Mouse (Mus musculus) liver, embryonic 11.5 days (tissue): Measurements from ENCODE around the gene Zfp428. TPM values are rescaled to one million over a fixed set of nuclear protein-coding genes. Genes with fewer than 3 reads are reported as not detected.

ENCODE experiments used
- ATAC-seq: fragments of 200-750 bp; cut with Nextera tagmentation; replicated peaks from 2 replicates; pipeline ENCODE4 v1.8.0; 2017; ENCODE audit warnings: moderate number of reproducible peaks, mild to moderate bottlenecking, moderate TSS enrichment, moderate library complexity; ENCODE audit not compliant: low FRiP score
- DNase-seq: peaks from one replicate; pipeline ENCODE4 v3.0.0-alpha.2; 2017; ENCODE audit warnings: low spot score
- H3K27ac ChIP-seq: fragments of 300-500 bp; sonication (generic); 2 replicates; pipeline ENCODE4 v1.5.1; 2014; ENCODE audit warnings: mild to moderate bottlenecking, low read depth, low read length, control low read depth
- H3K27me3 ChIP-seq: fragments of 300-500 bp; sonication (generic); replicated peaks from 2 replicates; pipeline ENCODE4 v1.6.1; 2014; ENCODE audit warnings: low read length, mixed read lengths; ENCODE audit not compliant: control insufficient read depth, insufficient read depth
- H3K36me3 ChIP-seq: fragments of 300-500 bp; sonication (generic); 2 replicates; pipeline ENCODE4 v1.6.1; 2014; ENCODE audit warnings: mild to moderate bottlenecking, low read length, moderate library complexity, mixed read lengths; ENCODE audit not compliant: control insufficient read depth, insufficient read depth
- H3K4me1 ChIP-seq: fragments of 300-500 bp; sonication (generic); replicated peaks from 2 replicates; pipeline ENCODE4 v1.6.1; 2014; ENCODE audit warnings: low read length, mixed read lengths; ENCODE audit not compliant: control insufficient read depth, insufficient read depth
- H3K4me2 ChIP-seq: fragments of 300-500 bp; sonication (generic); 2 replicates; pipeline ENCODE4 v1.6.1; 2014; ENCODE audit warnings: mild to moderate bottlenecking, control low read depth, moderate library complexity
- H3K4me3 ChIP-seq: fragments of 300-500 bp; sonication (generic); 2 replicates; pipeline ENCODE4 v1.5.1; 2014; ENCODE audit warnings: low read depth, low read length, control low read depth
- H3K9ac ChIP-seq: fragments of 300-500 bp; sonication (generic); 2 replicates; pipeline ENCODE4 v1.6.1; 2014; ENCODE audit warnings: low read depth, low read length, control low read depth
- H3K9me3 ChIP-seq: fragments of 300-500 bp; sonication (generic); 2 replicates; pipeline ENCODE4 v1.6.1; 2016; ENCODE audit warnings: low read length, inconsistent platforms, mixed read lengths; ENCODE audit not compliant: control insufficient read depth
- WGBS: fragments of 180-500 bp; shearing (Covaris S2); extraction: QIAGEN DNeasy Blood & Tissue Kit; methylation state at CpG from one replicate; pipeline ENCODE4 v1.1.7; 2014; 5-methylcytosine and 5-hydroxymethylcytosine counted together
- polyA plus RNA-seq: library from polyadenylated mRNA; unstranded; fragments of >200 nt; fragmentation: Nextera tagmentation; extraction: Ambion mirVana; gene quantifications from 2 replicates; pipeline ENCODE4 v1.2.1, GENCODE M21; 2014

Gene Zfp428
- polyA plus RNA-seq, 1 experiment from 2014 or later = 23.0 TPM

GRCm38 (mm10) chr7:24487403-24487802 lies 19.4 kb upstream of the Zfp428 start:
- WGBS = 30% methylated on average over 3 of the region's 3 CpGs
- Histone ChIP-seq H3K36me3 (no peaks in the 10 kb centered on the region), H3K9me3 (no peaks in the 10 kb centered on the region), H3K4me2 (no peak overlapping the region), H3K4me3 (no peak overlapping the region), H3K9ac (no peak overlapping the region), H3K27ac (no peak overlapping the region), H3K27me3 (peaks cover 30% of the 10 kb centered on the region), H3K4me1 (no peaks in the 10 kb centered on the region)
- ATAC-seq = no peak
- no peak for DNase-seq

- H3K27ac ChIP-seq = no peak overlapping the region
- no peak overlapping the region for H3K9ac ChIP-seq
- no peak for ATAC-seq
- H3K4me1 ChIP-seq = no peaks in the 10 kb centered on the region
- no peak overlapping the region for H3K4me3 ChIP-seq
- 80% methylated on average over 8 of the region's 8 CpGs for WGBS
- no peak for DNase-seq
- H3K27me3 ChIP-seq = peaks cover 21% of the 10 kb centered on the region
- no peak overlapping the region for H3K4me2 ChIP-seq
- H3K36me3 ChIP-seq = no peaks in the 10 kb centered on the region
- H3K9me3 ChIP-seq = no peaks in the 10 kb centered on the region
These were observed 18.5 kb upstream of the Zfp428 start for GRCm38 (mm10) chr7:24488303-24488702.

DNA sequence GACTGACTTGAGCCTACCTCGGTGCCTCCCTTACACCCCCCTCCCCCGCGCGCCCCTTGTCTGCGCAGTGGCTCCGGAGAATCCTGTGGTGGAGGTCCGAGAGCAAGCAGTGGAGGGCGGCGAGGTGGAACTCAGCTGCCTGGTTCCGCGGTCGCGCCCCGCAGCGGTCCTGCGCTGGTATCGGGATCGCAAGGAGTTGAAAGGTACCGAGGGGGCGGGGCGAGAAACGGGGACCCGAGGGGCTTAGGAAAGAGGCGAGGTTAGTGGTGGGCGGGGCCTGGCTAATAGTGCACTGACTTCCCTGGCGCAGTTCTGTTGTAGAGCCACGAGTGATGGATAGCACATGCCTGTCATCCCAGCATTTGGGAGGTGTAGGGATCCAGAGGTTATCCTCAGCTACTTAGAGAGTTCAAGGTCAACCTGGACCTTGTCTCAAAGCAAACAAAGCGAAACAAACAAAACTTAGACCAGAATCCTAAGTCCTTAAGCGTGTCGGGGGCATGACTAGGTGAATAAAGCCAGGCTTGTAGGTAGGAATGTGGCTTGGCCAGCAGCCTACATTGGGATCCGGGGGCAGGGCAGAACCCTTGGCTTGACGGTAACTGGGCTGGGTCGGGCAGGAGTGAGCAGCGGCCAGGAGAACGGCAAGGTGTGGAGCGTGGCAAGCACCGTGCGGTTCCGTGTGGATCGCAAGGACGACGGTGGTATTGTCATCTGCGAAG lies 6.8 kb upstream of the Zfp428 start:
- H3K9ac ChIP-seq = no peak overlapping the region
- peaks cover 4% of the 10 kb centered on the region; the same call in 1 of the 2 replicates for H3K9me3 ChIP-seq
- no peak for DNase-seq
- peaks cover 59% of the 10 kb centered on the region for H3K27me3 ChIP-seq
- 12% methylated on average over 43 of the region's 43 CpGs for WGBS
- H3K36me3 ChIP-seq = no peaks in the 10 kb centered on the region
- peak overlapping the region; percentile 36 for H3K4me3 ChIP-seq
- ATAC-seq = no peak
- H3K4me2 ChIP-seq = peak overlapping the region; percentile 55
- peaks cover 7% of the 10 kb centered on the region for H3K4me1 ChIP-seq
- H3K27ac ChIP-seq = no peak overlapping the region

DNA sequence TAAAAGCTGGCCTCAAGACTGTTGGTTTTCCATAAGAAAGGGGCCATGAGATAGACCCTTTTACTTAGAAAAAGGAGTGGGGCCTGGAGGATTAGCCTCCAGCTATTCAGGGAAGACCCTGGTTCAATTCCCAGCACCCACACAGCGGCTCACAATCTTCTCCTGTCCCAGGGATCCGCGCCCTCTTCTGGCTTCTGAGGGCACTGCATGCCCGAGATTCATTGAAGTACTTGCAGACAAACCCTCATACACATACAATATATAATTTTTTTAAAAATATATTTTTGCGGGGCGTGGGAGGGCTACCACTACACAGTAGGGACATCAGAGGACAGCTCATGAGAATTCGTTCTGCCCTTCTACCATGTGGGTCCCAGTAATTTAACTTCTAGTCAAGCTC lies 5.9 kb upstream of the Zfp428 start:
- peaks cover 4% of the 10 kb centered on the region; the same call in 1 of the 2 replicates for H3K9me3 ChIP-seq
- WGBS = 23% methylated on average over 7 of the region's 7 CpGs
- H3K4me3 ChIP-seq = no peak overlapping the region
- no peak overlapping the region for H3K4me2 ChIP-seq
- no peak overlapping the region for H3K9ac ChIP-seq
- peaks cover 59% of the 10 kb centered on the region for H3K27me3 ChIP-seq
- no peak overlapping the region for H3K27ac ChIP-seq
- ATAC-seq = no peak
- DNase-seq = peak; percentile 49
- H3K4me1 ChIP-seq = peaks cover 11% of the 10 kb centered on the region
- no peaks in the 10 kb centered on the region for H3K36me3 ChIP-seq

GRCm38 (mm10) chr7:24501492-24501891 lies 5.3 kb upstream of the Zfp428 start:
- Histone ChIP-seq H3K4me1 (peaks cover 16% of the 10 kb centered on the region), H3K9me3 (peaks cover 4% of the 10 kb centered on the region; the same call in 1 of the 2 replicates), H3K4me3 (no peak overlapping the region), H3K9ac (no peak overlapping the region), H3K27me3 (peaks cover 59% of the 10 kb centered on the region), H3K36me3 (no peaks in the 10 kb centered on the region), H3K4me2 (no peak overlapping the region), H3K27ac (no peak overlapping the region)
- no peak for ATAC-seq
- no peak for DNase-seq
- 30% methylated on average over 21 of the region's 21 CpGs for WGBS

DNA sequence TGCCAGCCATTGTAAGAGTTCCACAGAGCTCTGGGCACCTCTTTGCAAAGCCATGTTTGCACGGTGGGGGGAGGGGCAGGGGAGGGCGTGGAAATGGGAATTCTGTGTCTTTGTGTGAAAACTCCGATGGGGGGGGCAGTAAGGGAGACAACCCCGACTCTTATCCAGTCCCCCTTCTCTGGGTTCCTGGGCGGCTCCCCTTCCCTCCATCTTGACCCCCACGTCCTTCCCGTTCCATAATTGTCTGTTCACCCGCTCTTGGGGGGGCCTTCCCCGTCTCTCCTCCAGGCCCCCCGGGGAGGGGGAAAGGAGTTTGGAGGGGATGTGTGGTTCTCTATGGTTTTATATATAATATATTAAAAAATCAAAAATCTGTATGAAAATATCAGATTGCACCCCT lies 2.8 kb upstream of the Zfp428 start:
- no peaks in the 10 kb centered on the region for H3K36me3 ChIP-seq
- peaks cover 48% of the 10 kb centered on the region for H3K27me3 ChIP-seq
- H3K4me2 ChIP-seq = peak overlapping the region; percentile 34
- H3K4me1 ChIP-seq = peaks cover 26% of the 10 kb centered on the region
- H3K4me3 ChIP-seq = no peak overlapping the region
- ATAC-seq (no peak), DNase-seq (no peak)
- 19% methylated on average over 10 of the region's 10 CpGs for WGBS
- peaks cover 4% of the 10 kb centered on the region; the same call in 1 of the 2 replicates for H3K9me3 ChIP-seq
- H3K27ac ChIP-seq = no peak overlapping the region
- H3K9ac ChIP-seq = no peak overlapping the region

- ATAC-seq (no peak), DNase-seq (no peak)
- peaks cover 4% of the 10 kb centered on the region; the same call in 1 of the 2 replicates for H3K9me3 ChIP-seq
- H3K4me3 ChIP-seq = no peak overlapping the region
- H3K36me3 ChIP-seq = no peaks in the 10 kb centered on the region
- no peak overlapping the region for H3K9ac ChIP-seq
- H3K27me3 ChIP-seq = peaks cover 39% of the 10 kb centered on the region
- 13% methylated on average over 4 of the region's 4 CpGs for WGBS
- H3K4me2 ChIP-seq = peak overlapping the region; percentile 22; the same call in 1 of the 2 replicates
- H3K27ac ChIP-seq = no peak overlapping the region
- peaks cover 26% of the 10 kb centered on the region for H3K4me1 ChIP-seq
These were observed 1.9 kb upstream of the Zfp428 start for GRCm38 (mm10) chr7:24504868-24505267.

- no peak for DNase-seq
- H3K4me1 ChIP-seq = peaks cover 26% of the 10 kb centered on the region
- no peak overlapping the region for H3K4me3 ChIP-seq
- no peaks in the 10 kb centered on the region for H3K36me3 ChIP-seq
- no peak for ATAC-seq
- peaks cover 4% of the 10 kb centered on the region; the same call in 1 of the 2 replicates for H3K9me3 ChIP-seq
- no peak overlapping the region for H3K27ac ChIP-seq
- H3K27me3 ChIP-seq = peaks cover 32% of the 10 kb centered on the region
- WGBS = 34% methylated on average over 15 of the region's 15 CpGs
- no peak overlapping the region for H3K9ac ChIP-seq
- peak overlapping the region; percentile 91 for H3K4me2 ChIP-seq
These were observed 1.2 kb upstream of the Zfp428 start for GRCm38 (mm10) chr7:24505447-24506064.
